Mouse (Mus musculus): Measurements from ENCODE around the gene Ephb3.

The Ephb3 gene

DNA sequence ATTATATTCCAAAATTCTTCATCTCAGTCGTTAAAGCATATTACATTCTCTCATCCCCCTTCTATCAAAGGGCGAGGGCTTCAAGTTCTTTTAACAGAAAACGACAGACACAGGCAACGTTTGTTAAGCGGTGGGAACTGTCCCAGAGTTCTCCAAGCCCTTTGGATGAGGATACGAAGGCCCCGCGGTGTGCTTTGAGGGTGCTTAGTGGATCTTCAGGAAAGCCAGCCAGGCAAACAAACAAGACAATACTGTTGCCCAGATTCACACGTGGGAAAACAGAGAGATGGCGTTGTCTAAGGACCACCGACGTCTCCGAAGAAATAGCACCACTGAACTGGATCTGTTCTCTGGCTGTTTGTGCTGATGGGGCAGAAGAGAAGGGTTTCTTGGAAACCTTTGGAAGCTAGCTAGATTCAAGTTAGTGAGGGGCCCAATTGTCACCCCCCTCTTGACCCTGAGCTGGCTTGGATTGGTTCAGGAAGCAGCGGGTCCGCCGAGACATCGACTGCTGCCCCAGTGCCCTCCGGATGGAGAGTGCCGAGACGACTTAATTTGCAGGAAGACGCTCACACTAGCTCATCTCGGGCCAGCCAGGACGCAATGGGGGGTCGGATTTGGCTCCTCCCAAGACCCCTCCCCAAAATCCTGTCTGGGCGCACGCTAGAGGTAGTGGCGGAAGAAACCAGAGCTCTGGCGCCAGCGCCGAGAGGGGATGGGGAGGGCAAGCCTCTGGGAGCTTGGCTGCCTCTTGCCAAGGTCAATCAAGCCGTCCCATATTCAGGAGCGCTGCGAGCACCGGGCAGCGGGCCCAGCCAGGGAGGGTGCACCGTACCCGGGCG is 43.5 kb downstream of the Ephb3 start:
- peak; percentile 51 to 66 for DNase-seq

DNA sequence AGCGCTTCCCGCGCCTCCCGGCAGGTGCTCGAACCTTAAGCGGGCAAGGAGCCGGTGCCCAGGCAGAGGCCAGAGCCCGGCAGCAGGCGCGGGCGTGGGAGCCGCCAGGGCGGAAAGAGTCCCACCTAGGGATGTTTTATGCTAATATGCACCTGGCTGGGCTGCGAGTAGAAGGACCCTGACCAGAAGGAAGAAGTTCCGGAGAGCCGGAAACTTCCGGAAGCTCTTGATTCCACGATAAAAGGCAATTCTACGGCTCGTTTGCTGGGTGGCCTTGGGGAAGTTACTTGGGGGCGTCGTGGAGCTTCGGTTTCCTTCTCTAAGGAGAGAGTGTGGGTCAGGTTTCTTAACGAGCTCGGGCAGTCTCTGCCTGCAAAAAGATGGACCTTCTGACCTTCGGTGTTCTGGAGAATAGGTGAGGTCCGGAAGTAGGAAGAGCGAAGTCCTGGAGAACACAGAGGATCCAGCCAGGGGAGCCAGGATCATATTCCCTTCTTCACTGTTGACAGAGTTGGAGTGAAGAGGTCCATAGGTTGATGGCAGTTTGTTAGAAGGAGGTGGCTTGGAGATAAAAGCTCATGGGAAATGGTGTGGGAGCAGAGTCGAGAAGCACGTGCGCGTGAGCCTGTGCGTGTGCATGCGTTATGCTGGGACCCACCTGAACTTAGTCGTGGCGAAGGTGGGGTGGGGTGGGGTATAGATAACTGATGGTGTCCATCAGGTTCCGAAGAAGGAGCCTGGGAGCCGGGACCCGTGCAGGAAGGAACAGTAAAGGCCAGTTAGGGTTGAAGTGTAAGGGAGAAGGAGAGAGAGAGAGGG is 44.4 kb downstream of the Ephb3 start:
- no peak for DNase-seq

DNA sequence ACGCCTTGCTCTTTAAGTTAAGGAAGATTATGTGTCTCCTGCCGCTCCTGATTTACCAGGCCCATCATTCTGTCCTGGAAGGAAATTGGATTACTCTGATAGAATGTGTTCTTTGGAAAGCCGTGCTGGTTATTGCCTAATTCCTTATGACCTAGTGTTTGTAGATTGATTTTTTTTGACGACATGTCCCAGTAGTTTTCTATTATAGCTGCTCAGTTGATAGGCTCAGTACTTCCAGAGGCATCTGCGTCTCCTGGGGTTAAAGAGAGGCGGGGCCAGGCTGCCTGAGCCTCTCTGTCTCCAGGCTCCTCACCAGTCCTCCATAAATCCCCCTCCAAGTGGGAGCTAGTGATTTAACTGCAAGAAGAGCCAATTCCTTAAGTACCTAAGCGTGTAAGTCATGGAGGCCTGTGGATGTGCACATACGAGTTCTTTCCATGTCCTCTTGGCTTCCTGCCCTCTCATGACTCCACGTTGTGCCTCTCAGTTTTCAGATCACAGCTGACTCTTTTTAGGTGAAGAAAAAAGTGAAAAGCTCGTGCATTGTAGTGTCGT is 47.9 kb downstream of the Ephb3 start:
- DNase-seq = no peak

DNA sequence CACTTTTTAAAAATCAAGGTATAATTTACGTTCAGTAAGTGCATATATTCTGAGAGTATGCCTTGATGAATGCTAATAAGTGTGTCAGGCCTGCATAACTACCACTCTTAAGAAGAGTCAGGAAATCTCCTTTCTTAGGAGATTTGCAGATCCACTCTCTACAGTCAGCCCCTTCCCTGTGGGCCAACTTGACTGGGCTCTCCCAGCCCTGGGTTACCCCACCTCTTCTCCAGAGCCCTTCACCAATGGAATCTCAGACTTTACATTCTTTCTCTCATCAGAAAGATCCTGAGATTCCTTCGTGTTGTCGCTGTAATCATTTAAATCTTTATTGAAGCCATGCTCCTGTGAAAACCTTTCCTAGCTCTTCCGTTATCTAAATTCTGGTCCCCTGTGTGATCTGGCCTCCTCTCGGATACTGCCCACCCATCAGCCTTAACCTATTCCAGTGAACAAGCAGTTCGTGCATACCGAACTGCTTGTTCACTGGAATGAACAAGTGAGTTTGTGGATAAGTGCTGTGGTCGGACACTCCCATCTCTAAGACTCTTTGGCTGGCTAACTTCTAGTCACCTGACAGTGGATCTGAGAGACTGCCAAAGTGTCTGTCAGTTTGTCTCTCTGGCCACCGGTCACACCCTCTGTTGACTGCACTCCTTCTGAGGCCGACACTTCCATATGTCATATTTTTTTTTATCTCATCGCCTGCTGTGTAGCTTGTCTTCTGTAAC is 51.2 kb downstream of the Ephb3 start:
- DNase-seq = no peak

DNA sequence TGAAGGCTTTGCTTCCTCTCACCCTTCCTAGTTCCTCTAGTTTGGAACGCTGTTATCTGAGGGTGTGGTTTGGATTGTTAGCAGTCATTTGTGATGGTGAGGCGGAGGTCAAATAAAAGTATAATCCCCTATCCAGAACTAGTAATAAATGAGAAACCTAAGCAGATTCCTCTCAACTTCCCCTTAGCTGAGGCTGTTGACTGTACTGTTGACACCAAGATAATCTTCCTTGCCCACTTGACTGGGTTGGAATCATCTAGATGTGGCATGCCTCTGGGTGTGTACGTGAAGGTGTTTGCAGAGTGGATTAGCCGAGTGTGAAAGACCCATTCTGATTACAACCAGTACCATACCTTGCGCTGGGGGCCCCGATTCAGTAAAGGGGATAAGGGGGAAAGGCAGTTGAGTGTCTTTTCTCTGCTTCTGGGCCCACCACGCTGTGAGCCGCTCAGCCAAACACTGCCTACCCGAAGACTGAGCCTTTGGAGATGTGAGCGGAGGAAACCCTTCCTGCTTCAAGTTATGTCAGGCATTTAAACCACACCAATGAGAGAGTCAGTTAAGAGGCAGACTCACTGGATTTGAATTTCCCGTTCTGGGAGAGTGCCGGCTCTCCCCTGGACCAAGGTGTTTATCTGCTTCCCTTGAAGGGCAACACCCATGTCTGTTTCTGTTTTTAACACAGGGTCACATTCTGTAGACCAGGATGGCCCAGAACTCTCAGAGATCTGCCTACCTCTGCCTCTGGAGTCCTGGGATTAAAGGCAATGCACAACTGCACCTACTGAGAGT is 52.2 kb downstream of the Ephb3 start:
- DNase-seq = no peak

DNA sequence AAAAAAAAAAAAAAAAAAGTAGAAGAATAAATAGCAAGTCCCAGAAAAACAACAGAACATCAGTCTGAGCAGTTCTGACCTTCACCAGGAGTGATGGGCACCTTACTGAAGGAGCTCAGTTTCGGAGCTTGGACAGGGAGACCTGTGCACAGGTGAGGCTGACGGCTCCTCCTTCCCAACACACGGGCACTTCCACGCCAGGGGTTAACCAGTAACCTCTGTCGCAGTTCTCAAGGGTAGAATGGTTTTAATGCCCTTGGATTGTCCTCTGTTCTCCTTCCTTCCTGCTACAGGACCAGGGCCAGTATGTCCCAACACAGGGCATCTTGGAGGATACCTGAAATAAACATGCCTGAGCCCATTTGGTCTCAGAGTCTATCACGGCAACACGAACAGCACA is 60.9 kb downstream of the Ephb3 start:
- no peak for DNase-seq

DNA sequence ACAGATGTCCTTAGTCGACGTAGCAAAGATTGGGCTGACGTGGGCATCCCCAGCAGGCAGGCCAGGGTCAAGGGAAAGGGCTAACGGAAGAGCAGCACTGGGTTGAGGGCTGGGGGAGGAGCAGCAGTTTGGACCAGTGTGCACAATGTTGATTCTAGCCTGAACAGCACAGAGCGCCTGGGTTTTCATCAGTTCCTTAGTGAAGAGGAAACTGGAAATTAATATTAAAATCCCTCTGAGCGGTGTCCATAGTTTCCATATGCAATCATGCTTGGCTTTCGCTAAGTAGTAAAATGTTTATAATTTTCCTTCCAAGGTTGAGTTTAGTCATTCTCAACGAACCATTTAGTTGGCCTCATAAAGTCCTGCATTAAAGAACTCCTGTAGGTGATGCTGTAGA is 65.2 kb downstream of the Ephb3 start:
- no peak for DNase-seq

DNA sequence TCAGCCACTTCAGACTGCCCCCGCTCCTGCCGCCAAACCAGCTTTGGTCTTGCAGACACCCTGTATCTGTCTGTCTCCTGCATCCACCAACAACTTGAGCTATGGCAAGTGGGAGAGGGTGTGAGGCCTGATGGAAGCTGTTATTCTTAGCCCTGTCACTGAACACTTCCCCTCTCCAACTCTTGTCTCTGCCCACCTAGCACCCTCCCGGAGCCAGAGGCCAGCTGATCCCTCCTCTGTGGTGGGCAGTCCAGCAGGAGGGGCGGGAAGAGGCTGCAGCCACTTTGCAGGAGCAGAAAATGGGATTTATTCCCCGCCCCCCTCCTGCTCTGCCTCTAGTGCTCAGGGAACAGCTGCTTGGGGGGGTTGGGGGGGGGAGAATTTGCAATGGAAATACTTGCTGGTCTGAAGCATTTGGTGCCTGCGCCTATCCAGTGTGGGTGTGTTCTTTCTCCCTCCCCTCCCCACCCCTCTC is 67.3 kb downstream of the Ephb3 start:
- DNase-seq = no peak

DNA sequence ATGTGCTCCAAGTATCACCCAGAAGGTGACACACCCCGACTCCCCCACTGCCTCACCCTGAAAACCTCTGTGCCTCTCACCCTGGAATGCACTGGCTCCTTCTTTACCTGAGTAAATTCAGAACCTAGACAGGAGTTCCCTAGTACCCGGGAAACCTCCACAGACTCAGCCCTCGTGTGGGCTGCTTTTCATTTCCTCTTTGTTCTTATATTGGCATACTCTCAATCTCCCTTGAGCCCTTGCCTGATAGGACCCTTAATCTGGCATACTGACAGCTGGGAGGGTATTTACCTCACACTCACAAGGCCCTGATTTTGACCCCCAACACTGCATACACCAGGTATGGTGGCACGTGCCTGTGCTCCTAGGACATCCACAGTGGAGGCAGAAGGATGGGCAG is 68.2 kb downstream of the Ephb3 start:
- no peak for DNase-seq
